Mouse (Mus musculus) heart, adult 11 months (tissue): ENCODE data around the gene Ccdc34.

Source experiments
- DNase-seq: peaks from one replicate; pipeline ENCODE4 v3.0.0; 2022

Gene Ccdc34

DNA sequence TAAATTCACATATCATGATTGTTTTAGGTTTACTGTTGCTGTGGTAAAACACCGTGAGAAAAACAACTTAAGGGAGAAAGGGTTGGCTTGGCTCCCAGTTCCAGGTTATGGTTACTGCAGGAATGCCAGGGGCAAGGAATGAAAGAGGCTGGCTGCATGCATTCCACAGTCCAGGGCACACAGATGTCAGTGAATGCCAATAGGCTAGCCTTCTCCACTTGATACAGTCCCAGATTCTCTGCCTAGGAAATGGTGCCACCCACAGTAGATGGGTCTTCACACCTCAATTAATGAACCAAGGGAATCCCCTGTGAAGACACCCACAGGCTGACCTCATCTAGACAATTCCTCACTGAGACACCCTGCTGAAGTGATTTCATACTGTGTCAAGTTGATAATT is 12.9 kb upstream of the Ccdc34 start:
- peak; percentile 63 for DNase-seq

GRCm38 (mm10) chr2:110005164-110005563 is 12.5 kb upstream of the Ccdc34 start:
- DNase-seq: peak; percentile 72

GRCm38 (mm10) chr2:110005596-110006239 is 11.9 kb upstream of the Ccdc34 start:
- DNase-seq: peak; percentile 36

DNA sequence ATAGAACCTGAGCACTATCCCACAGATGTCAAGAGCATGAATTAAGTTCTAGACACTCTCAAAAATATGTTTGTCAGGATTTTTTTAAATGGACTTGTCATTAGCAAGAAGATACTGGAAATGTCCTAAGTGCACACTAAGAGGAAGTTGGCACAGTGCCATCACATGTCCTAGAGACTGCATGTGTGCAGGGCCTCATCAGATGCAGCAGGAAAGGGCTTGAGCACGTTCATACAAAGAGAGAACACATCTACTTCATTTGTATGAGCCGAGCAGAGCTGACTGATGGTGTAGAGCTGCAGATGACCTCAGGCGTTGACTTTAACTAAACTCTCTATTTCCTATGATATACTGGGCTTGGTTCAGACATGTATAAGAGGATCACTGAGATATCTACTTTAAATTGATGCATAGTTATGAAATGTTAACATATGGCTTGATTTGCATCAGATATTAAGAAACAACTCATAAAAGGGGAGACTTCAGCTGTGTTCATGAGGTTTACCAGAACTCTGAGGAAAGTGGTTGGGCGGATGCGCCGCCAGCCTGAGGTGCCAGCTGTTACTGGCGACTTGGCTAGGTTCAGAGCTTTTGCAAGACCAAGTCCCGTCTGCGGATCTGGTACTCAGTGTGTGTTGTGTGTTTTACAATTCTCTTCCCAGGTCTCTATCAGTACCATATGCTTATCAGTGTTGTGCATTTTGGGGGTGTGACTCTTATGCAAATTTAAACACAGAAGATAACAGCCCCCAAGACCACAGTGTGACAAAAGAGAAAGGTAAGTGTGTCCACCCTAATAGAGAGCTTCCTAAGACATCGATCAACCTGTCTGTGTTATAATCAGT is 10.0 kb upstream of the Ccdc34 start:
- no peak for DNase-seq

GRCm38 (mm10) chr2:110009449-110009848 is 8.2 kb upstream of the Ccdc34 start:
- no peak for DNase-seq

- no peak for DNase-seq
Observed at GRCm38 (mm10) chr2:110012184-110012725, 5.4 kb upstream of the Ccdc34 start.

- DNase-seq: no peak
Observed at GRCm38 (mm10) chr2:110017087-110017486, 530 bp upstream of the Ccdc34 start.

- peak; percentile 89 for DNase-seq
Observed at GRCm38 (mm10) chr2:110019656-110020055, 2.0 kb downstream of the Ccdc34 start.

DNA sequence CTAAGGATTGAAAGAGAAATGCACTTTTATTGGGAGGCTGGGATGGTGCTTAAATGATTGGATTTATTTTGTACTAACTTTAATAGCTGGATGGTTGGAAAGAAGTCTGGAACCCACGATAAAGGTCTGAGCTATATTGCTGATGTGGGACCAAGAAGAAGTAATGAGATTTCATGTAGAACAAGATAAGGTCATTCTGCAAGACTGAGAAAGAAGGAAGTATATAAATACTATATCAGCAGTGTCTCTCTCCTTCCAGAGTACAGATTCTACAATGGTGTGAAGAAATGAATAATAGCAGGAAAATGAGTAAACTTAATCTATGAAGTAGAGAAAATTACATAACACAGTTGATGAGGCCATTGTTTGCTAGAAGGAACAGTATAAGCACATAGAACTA is 2.8 kb downstream of the Ccdc34 start:
- no peak for DNase-seq

DNA sequence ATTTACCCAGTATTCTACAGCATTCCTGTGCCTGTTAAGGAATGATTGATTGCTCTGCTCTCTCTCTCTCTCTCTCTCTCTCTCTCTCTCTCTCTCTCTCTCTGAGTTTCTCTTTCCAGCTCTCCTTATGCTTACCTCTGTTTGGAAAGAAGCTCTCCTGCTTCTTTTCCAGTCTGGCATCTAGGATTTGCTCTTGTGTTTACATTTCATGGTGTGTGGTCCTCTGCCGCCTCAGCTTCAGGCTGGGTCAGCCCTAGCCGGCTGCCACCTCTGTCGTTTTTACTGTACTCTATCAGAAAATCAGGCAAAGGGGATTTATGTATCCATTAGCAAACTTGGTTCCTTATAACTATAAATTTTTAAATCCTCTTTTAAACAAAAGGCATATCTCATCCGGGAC is 18.6 kb downstream of the Ccdc34 start:
- DNase-seq: no peak

- no peak for DNase-seq
Observed at GRCm38 (mm10) chr2:110036665-110037064, 19.0 kb downstream of the Ccdc34 start.

DNA sequence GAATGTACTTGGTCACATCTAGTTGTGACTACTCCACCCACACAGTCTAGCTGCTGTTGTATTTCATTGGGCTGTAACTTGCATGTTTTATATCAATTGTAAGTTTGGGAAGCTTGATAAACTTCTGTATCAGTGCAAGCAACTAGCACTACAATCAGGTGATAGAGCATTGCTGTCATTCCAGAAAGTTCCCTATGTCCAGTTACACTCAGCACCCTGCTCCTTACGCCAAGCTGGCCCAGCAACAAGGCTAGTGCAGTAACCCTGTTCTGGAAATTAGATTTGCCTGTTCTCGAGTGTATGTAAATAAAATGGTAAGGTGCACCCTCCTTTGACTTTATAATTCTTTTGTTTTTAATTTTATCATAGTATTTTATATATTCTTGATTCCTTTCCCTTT is 19.6 kb downstream of the Ccdc34 start:
- no peak for DNase-seq

GRCm38 (mm10) chr2:110038341-110038740 is 20.7 kb downstream of the Ccdc34 start:
- DNase-seq: no peak

- no peak for DNase-seq
Observed at GRCm38 (mm10) chr2:110042861-110043760, 25.5 kb downstream of the Ccdc34 start.

DNA sequence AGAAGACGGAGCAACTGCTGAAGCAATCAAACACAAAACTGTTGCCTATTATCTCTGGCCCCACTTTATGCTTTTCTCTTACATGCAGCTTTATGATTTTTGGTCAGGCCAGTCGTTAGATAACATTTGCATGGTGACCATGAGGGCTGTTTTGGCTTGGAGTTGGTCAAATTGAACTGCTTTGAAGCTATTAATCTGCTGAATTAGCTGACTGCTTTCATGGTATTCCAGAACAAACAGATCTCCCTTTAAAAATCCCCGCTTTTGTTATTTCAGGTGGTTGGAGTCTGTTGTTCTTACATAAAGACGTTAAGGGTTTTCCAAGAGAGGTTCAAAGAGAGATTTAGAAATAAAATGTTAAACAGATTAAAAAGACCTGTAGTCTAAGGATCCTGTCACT is 40.8 kb downstream of the Ccdc34 start:
- no peak for DNase-seq

GRCm38 (mm10) chr2:110063131-110063530 is 45.5 kb downstream of the Ccdc34 start:
- DNase-seq: no peak

GRCm38 (mm10) chr2:110068916-110069315 is 51.3 kb downstream of the Ccdc34 start:
- no peak for DNase-seq

DNA sequence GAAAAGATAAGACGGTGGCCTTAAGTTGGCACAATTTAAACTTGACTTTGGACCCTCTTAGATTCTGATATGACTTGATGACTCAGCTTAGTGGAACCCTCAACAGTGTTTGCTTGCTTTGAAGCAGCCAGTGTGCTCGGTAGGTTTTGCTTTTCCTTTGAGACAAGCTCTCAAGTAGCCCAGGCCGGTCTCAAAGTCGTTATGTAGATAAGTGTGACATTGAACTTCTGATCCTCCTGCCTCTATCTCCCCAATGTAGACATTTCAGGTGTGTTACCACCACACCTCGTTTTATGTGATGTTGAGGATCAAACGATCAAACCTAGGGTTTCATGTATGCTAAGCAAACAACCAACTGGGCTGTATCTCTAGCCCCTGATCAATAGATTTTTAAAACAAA is 55.4 kb downstream of the Ccdc34 start:
- no peak for DNase-seq

- no peak for DNase-seq
Observed at GRCm38 (mm10) chr2:110074646-110075452, 57.2 kb downstream of the Ccdc34 start.

DNA sequence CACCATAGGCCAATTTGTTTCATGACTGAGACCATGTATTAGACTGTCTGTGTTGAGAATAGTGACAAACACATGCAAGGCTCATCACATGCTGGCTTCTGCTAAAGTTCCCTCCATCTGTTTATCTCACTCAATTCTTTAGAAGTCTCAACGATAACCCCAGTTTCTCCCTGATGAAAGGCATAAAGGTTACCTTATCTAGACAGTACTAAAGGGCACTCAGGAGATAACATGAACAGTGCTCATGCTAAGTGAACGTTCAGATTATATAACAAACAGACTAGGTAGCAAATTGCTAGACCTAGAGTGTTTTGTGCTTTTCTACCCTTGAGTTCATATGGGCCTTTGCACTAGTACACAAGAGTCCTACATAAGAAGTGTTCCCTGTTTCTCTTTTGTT is 59.6 kb downstream of the Ccdc34 start:
- DNase-seq: no peak

GRCm38 (mm10) chr2:110077655-110078054 is 60.0 kb downstream of the Ccdc34 start:
- DNase-seq: no peak

- DNase-seq: no peak
Observed at GRCm38 (mm10) chr2:110080532-110080931, 62.9 kb downstream of the Ccdc34 start.
